29 mouse cellular contexts compared by ENCODE assay signal in the genomic region with DNA sequence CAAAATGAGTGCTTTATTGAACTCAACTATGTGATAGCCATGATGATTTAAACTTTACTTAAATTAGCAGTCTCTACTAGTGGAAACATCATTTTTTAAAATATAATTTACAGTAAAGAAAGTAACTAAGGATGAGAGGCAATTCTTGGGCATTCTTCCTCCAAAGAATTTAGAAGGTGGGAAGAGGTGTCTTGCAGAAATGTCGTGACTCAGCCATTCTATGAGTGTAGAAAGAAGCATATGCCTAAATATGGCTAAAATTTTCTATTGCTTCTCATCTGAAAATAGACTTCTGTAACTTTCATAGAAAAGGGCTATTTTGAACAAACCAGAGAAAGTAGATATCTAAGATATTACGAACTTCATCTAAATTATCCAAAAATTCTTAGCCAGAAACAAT.
"Had no signal": no experiment of that assay in that cellular context is flagged by ENCODE, and none has a peak within 500 bp of the region (broad histone marks: within the 10 kb centered on the region; RNA-seq: fewer than 3 reads in every experiment).

No protein-coding gene starts in this region.

- H3K4me1 ChIP-seq: embryonic facial prominence, embryonic 10.5 days; embryonic facial prominence, embryonic 12.5 days; embryonic facial prominence, embryonic 13.5 days; embryonic facial prominence, embryonic 15.5 days; forebrain, embryonic 10.5 days; forebrain, embryonic 12.5 days; forebrain, embryonic 13.5 days; forebrain, embryonic 15.5 days had no signal

- DNase-seq: cerebellum, adult 2 months; cerebellum, adult 8-10 months; cerebellum, adult 9-10 months; cerebellum, adult 9-11 months; cerebellum, postnatal 10 days; cerebellum, postnatal 14 days; cerebellum, postnatal 25 days; cerebellum, postnatal 36 days; embryo, embryonic 11 days; forebrain, postnatal 0 days; gastrocnemius, adult 2 months; gastrocnemius, postnatal 10 days; gastrocnemius, postnatal 14 days; gastrocnemius, postnatal 25 days; gastrocnemius, postnatal 36 days; heart, adult 11 months; heart, adult 18-20 months; heart, adult 2 months had no signal

- H3K27me3 ChIP-seq: embryonic facial prominence, embryonic 12.5 days; embryonic facial prominence, embryonic 13.5 days; embryonic facial prominence, embryonic 15.5 days; forebrain, embryonic 12.5 days; forebrain, embryonic 13.5 days; forebrain, embryonic 15.5 days had no signal

- H3K27ac ChIP-seq: embryonic facial prominence, embryonic 10.5 days; embryonic facial prominence, embryonic 12.5 days; embryonic facial prominence, embryonic 13.5 days; embryonic facial prominence, embryonic 15.5 days; forebrain, embryonic 10.5 days; forebrain, embryonic 12.5 days; forebrain, embryonic 13.5 days; forebrain, embryonic 15.5 days; gastrocnemius, adult 2 months; heart, adult 2 months had no signal

- H3K4me2 ChIP-seq: embryonic facial prominence, embryonic 12.5 days; embryonic facial prominence, embryonic 13.5 days; embryonic facial prominence, embryonic 15.5 days; forebrain, embryonic 12.5 days; forebrain, embryonic 13.5 days; forebrain, embryonic 15.5 days had no signal

- H3K9me3 ChIP-seq: embryonic facial prominence, embryonic 10.5 days; embryonic facial prominence, embryonic 12.5 days; embryonic facial prominence, embryonic 13.5 days; embryonic facial prominence, embryonic 15.5 days; forebrain, embryonic 10.5 days; forebrain, embryonic 12.5 days; forebrain, embryonic 13.5 days; forebrain, embryonic 15.5 days had no signal

- H3K4me3 ChIP-seq: embryonic facial prominence, embryonic 10.5 days; embryonic facial prominence, embryonic 12.5 days; embryonic facial prominence, embryonic 13.5 days; embryonic facial prominence, embryonic 15.5 days; erythroblast, embryonic 14.5 days; forebrain, embryonic 10.5 days; forebrain, embryonic 12.5 days; forebrain, embryonic 13.5 days; forebrain, embryonic 15.5 days; gastrocnemius, adult 2 months; heart, adult 2 months had no signal

- H3K36me3 ChIP-seq: embryonic facial prominence, embryonic 10.5 days; embryonic facial prominence, embryonic 12.5 days; embryonic facial prominence, embryonic 13.5 days; embryonic facial prominence, embryonic 15.5 days; forebrain, embryonic 10.5 days; forebrain, embryonic 12.5 days; forebrain, embryonic 15.5 days had no signal

- H3K9ac ChIP-seq: embryonic facial prominence, embryonic 12.5 days; embryonic facial prominence, embryonic 13.5 days; embryonic facial prominence, embryonic 15.5 days; forebrain, embryonic 12.5 days; forebrain, embryonic 13.5 days; forebrain, embryonic 15.5 days; forebrain, postnatal 0 days had no signal

- ATAC-seq: forebrain, embryonic 13.5 days; forebrain, embryonic 14.5 days; forebrain, embryonic 15.5 days; forebrain, embryonic 16.5 days; forebrain, postnatal 0 days had no signal
